Mouse (Mus musculus) thymus, postnatal 0 days (tissue): ENCODE data around the gene Smyd2. TPM values are rescaled to one million over a fixed set of nuclear protein-coding genes. Genes with fewer than 3 reads are reported as not detected.
A peak's percentile ranks its signal among the peaks of the same experiment; 100 is the strongest.

ENCODE experiments used
- DNase-seq: peaks from one replicate; pipeline ENCODE4 v3.0.0-alpha.2; 2015; ENCODE audit warnings: low spot score
- polyA plus RNA-seq: library from polyadenylated mRNA; unstranded; fragments of >200 nt; fragmentation: Nextera tagmentation; extraction: Ambion mirVana; gene quantifications from 2 replicates; pipeline ENCODE4 v1.2.1, GENCODE M21; 2015

Smyd2 gene
- polyA plus RNA-seq = 64.7 and 64.9 TPM in 2 replicates

DNA sequence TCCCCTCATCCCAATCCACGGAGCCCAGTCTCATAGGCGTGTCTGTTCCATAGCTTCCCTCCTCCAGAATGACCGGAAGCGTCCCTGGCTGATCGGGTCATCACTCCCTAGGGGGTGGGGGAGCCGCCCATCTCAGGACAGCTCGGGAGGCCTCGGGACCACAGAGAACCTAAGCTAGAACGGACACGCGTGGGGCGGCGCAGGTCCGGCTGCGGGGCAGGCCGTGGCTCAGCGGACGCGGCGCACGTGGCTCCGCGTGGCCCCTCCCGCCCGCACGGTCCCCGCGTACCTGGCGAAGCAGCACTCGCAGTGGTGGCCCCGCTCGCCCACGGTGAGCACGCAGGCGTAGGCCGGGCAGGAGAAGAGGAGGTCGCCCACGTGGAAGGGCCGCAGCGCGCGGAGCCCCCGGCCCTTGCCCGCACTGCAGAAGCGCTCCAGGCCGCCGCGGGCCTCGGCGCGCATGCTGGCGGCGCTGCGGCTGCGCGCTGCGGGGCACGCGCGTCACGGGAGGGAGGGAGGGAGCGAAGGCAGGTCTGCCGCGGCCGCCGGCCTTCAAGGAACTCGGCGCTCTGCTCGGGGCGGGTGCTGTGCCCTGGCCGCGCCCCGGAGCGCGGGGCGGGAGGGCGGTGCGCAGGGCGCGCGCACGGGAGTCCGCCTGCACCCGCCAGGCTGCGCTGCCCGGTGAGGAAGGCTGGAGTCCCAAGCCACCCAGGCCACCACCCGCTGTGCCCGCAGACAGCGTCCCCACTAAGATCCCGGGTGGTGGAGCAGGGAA, at the start of gene Smyd2:
Smyd2 (minus strand) TSS at position 546 of the 775 bp plus-strand sequence.
- DNase-seq = peak; percentile 77

GRCm38 (mm10) chr1:189970381-189970780, 48.2 kb upstream of the Smyd2 start:
- no peak for DNase-seq

- no peak for DNase-seq
These were observed 45.9 kb upstream of the Smyd2 start for GRCm38 (mm10) chr1:189968027-189968426.

DNA sequence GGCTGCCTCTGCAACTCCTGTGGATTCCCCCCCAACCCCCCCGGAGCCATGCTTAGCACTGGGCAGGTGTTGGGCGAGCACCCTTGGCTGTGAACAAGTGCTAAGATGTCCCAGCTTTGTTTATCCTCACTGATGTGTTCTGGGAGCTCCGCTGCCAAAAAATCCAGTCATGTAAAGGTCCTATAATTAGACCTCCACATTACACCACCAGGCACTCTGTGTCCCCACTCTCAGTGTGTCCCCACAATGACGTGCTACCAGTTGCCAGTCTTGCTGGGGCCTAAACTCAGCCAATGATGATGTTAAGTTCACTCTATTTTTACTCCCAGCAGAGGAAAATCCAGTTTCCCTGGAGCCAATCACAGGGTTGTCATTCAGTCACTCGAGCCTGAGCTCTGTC, 38.3 kb upstream of the Smyd2 start:
- DNase-seq = no peak

- no peak for DNase-seq
These were observed 37.6 kb upstream of the Smyd2 start for GRCm38 (mm10) chr1:189959802-189960201.

DNA sequence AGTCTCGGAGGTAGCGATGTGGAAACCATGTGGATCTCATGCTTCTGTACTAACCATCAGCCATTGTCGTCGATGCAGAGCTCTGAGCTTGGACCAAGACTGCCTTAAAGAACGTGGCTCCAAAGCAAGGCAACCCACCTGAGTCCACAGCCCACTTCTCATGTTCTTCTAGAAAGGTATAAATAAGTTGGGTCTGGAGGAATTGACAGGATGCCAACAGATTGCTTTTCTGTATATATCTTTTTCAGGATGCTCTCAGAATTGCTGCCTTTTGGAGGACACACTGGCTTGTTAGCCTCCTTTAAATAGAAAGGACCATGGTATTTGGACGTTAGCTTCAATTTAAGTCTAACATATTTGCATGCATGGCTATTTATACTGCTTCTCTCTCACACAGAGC, 29.7 kb upstream of the Smyd2 start:
- DNase-seq = no peak

DNA sequence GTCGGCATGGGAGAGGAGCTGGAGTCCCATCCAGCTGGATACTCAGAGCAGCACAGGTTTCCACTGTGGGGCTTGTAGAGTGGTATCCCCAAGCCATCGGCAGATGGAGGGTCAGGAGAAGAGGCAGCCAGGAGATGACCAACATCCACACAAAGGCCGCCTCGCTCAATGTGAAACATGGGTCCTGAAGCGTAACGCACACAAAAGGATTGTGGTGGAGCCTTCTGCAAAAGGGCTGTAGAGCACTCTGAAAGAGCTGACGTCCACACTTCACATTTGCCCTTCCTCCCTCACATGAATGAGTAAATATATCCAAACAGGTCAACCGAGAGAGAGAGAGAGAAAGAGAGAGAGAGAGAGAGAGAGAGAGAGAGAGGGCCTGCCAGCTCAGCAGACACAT, 25.2 kb upstream of the Smyd2 start:
- no peak for DNase-seq

- no peak for DNase-seq
These were observed 24.0 kb upstream of the Smyd2 start for GRCm38 (mm10) chr1:189946126-189946525.

- peak; percentile 12 for DNase-seq
These were observed 19.6 kb upstream of the Smyd2 start for GRCm38 (mm10) chr1:189941786-189942185.

DNA sequence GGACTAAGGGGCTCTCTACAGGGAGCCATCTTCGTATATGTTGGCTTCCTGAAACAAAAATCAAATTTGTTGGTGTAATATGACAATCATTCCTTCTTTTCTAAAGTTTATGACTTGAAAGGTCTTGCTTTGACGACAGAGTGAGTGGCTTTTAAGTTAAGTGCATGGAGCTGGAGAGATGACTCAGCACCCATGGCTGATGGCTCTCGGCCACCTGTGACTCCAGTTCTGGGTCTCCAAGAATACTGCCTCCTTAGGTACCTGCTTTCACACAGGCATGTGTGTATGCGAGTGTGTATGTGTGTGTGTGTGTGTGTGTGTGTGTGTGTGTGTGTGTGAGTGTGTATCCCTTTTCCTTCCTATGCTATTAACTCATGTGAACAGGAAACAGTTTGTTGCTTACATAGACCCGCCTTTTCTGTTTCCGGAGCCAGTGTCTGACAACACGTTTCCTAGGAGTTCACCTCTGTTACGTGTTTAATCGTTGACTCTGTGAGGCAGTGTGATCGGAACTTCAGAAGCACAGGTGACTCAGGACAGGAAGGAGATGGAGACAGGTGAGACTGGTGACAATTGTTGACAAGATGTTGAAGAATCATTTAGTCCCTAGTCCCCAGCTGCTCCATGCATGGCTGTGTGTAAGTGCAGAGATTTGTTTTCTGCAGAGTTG, 14.4 kb upstream of the Smyd2 start:
- DNase-seq = no peak

- peak; percentile 81 for DNase-seq
These were observed 11.5 kb upstream of the Smyd2 start for GRCm38 (mm10) chr1:189933480-189934202.

DNA sequence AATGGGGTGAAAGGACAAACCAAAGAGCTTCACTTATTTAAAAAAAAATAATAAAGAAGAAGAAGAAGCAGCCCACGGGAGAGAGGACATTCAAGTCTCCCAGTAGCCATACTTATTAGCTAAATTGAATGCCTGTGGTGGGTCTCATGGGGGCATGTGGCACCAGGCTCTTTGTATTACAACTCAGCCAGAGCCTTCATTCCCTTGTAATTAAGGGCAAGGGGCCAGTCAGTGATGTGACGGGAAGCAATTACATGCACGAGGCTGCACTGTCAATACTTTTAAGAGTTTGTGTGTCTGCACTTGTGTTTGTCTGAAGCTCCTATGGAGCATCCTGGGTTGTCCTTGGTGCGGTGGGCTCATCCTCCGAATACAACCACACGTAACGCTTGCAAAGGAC, 10.8 kb upstream of the Smyd2 start:
- no peak for DNase-seq

DNA sequence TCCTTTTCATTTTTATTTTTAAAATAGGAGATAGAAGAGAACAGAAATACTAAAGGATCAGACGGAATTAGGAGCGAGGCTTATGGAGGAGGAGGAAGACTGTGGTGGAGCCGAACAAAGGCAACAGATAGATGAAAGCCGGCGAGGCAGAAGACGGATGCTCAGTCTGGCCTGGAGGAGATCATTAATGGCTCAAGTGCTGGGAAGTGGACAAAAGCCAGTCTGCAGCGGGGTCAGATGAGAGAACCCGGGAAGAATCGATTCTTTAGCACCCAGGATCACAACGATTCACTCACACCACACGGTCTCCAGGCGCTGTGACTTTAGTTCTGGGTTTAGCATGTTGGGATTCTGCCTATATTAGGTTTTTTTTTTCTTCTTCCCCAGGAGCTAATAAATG, 10.0 kb upstream of the Smyd2 start:
- DNase-seq = no peak

GRCm38 (mm10) chr1:189929896-189930295, 7.7 kb upstream of the Smyd2 start:
- DNase-seq = peak; percentile 52

GRCm38 (mm10) chr1:189927644-189928043, 5.5 kb upstream of the Smyd2 start:
- peak; percentile 78 for DNase-seq

GRCm38 (mm10) chr1:189926279-189926678, 4.1 kb upstream of the Smyd2 start:
- no peak for DNase-seq

DNA sequence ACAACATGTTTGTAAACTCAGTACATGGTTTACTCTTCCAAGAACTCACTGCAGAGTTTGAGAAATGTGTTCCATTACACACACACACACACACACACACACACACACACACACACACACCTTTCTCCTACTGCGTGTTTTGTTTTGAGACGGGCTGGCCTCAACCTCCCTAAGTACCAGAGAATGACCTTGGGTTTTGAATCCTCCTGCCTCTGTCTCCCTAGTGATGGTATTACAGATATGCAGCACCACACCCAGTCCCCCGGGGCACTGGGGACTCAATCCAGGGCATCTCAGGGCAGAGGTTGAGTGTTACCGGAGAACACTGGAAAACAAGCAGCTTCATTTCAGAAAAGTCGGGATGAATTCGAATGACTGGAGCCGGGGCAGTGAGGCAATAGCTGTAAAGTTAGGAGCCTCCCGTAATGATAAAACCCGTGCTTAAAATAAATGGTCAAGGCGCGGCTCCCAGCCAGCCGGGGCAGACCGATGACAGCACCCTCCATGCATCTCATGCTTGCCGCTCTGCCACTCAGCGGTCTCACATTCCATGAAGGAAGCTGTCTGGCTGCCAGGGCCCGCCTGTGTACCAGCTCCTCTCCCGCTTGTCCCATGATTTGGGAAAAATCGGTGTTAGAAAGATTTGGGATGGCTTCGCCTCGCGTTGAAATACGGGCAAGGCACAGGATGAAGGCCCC, 1.9 kb upstream of the Smyd2 start:
- DNase-seq = no peak

DNA sequence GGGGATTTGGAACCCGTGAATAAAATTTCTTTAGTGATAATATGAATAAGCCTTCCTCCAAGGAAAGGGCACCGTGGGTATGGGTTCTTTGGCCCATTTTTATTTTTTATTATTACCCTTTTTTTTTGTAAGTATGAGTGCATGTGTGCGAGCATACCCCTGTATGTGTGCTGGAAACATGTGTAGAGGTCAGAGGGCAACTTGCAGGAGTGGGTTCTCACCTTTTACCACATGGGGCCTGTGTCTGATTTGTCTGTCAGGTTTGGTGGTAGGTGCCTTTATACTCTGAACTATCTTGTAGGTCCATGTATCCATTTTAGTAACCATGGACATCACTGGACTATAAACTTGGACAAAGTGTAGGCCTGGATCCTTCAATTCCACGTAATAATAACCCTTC, 994 bp upstream of the Smyd2 start:
- DNase-seq = no peak

GRCm38 (mm10) chr1:189922721-189923120, 558 bp upstream of the Smyd2 start:
- no peak for DNase-seq

DNA sequence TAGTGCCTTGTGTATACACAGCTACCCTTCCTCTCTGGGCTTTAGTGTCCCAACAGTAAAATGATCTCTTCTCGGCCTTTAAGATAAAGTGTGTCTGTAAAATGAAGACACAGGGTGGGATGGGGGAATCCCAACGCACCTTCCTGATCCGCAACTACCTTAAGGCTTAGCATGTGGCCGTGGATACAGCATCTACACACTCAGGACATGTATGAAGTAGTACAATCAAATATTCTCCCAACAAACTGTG, 670 bp downstream of the Smyd2 start:
- no peak for DNase-seq

GRCm38 (mm10) chr1:189920701-189921567, 1.2 kb downstream of the Smyd2 start:
- no peak for DNase-seq
